Mouse (Mus musculus) frontal cortex, postnatal 36 days (tissue): ENCODE measurements around the gene 1810055G02Rik.

Experiments used
- DNase-seq, 2 experiments: peaks; one replicate each; pipeline ENCODE4 v3.0.0; 2022; ENCODE audit warnings: low spot score in 2 of 2

1810055G02Rik gene

DNA sequence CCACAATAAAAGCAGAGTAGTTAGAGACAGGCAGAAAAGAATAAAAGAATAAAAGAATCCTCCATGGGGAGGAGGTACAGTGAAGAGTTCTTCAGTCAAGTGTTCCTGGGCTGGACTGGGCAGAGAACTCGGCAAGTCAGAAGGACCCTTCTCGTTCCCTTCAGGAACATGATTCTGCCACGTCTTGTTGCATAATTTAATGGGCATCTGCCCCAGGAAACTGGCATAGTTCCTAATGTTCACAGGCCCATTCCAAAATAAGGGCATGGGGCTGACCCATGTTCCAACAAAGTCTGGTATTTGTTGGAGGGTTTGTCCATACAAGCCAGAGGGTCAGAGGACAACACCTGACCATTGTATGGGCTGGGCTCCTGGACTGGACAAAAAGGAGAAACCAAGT is 13.1 kb upstream of the 1810055G02Rik start:
- DNase-seq: no peak

DNA sequence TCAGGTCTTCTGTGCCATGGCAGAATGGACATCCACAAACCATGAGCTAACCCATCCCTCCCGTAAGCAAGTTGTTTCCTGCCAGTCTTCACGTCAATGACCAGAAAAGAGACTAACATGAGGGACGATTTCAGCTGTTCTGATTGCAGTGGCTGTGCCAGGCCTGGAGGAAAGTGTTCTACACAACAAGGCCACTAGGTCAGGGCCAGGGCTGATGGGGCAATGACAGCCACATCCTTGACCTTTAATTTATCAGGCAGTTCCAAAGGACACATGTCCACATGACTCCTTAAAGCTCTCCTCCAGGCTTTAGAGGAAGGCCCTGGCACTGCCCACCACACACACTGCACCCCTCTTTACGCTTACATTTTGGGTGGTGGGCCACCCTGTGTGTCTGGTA is 12.6 kb upstream of the 1810055G02Rik start:
- no peak for DNase-seq

DNA sequence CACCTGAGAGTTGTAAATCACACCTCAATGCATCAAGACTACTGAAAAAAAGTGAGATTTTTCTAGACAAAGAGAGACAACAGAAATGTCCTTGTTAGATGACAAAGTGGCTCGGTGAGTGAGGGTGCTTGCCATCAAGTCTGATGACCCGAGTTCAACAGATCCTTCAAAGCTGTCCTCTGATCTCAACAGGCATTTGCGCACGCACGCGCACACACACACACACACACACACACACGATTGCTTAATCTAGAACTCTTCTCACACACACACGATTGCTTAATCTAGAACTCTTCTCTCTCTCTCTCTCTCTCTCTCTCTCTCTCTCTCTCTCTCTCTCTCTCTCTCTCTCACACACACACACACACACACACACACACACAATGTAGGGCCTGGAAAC is 12.1 kb upstream of the 1810055G02Rik start:
- DNase-seq: no peak

DNA sequence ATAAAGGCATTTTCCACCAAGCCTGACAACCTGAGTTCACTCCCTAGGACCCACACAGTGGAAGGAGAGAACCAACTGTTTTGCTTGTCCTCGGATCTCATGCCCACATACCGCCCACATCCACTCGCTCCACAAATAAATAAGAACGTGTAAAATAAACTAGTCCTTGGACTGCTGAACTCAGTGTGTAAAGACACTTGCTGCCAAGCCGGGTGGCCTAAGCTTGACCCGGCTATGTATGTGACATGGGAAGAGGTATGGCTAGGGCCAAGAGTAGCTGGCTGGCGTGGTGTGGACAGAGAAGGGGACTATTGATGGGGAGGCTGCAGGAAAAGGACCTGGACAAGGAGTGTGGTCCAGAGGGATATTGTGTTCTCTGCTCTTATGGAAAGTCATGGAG is 10.1 kb upstream of the 1810055G02Rik start:
- no peak for DNase-seq

DNA sequence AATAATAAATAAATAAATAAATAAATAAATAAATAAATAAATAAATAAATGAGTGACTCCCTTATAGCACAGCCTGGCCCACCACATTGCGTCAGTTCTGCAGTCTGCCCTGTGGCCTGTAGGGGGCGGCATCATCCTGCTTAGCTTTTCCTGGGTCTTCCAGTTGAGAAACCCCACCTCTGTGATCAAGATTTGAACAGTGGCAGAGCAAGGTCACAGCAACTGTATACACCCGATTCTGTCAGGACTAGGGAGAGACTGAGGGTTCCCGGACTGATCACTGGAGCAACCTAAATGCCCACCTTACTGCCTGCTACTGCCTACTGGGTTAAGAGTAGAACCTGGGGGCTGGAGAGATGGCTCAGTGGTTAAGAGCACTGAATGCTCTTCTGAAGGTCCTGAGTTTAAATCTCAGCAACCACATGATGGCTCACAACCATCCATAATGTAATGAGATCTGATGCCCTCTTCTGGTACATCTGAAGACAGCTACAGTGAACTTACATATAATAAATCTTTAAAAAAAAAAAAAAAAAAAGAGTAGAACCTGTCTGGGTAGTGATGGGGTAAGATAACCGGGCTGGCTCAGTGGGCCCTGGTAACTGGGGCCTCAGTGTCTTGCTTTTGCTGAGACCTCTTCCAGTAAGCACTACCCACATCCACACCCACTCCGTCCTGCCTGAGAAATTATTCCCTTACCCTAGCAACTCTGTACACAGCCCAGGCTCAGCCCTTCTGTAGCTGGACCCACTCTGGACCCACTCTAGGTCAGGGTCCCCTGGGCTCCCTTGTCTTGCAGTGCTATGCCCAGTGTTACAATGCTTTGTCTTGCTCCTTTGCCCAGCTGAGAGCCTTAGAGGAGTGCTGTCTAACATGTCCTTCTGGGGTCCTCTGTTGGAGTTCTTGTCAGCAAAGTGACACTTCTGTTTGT is 8.3 kb upstream of the 1810055G02Rik start:
- peak; percentile 64 to 79 for DNase-seq

DNA sequence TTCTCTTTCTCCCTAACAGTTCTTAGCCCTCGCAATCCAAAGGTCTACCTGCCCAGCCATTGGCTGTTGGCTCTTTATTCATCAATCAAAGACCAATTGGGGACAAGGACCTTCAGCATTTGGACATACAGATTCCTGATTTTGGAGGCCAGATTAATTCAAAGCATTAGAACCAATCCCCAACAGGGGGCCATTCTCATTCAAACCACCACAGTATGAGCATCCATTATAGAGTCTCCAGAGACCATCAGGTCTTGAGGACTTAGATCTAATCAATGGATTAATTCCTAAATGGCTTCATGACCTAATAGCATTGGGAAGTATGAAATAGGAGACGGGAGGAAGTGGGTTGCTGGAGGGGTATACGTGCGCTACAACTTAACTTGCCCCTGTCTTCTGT is 5.6 kb upstream of the 1810055G02Rik start:
- no peak for DNase-seq

DNA sequence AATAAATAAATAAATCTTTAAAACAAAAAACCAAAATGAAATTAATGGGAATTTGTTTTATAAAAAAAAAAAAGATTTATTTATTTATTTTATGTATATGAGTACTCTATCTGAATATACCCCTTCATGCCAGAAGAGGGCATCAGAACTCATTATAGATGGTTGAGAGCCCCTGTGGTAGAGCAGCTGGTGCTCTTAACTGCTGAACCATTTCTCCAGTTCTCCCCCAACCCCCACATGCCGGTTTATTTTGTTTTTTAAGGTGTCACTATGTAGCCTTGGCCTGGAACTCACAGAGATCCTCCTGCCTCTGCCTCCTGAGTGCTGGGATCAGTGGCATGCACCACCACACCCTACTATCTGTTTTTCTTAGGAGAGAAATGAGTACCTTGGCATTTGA is 1.8 kb upstream of the 1810055G02Rik start:
- no peak for DNase-seq

DNA sequence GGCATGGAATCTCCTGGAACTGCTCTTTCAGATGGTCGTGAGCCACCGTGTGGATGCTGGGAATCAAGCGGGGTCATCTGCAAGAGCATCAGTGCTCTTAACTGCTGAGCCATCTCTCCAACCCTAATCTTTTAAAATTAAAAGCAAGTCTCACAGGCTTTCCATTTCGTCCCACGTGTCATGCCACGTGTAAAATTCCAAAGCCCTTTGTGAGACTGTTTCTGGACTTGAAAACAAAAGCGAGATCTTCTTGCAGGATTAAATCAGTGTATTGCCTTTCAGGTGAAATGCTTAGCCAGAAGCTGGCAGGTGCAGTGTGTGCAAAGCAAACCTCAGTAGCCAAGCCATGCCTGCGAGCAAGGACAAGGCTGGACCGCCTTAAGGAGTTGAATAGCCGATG is 540 bp upstream of the 1810055G02Rik start:
- no peak for DNase-seq

DNA sequence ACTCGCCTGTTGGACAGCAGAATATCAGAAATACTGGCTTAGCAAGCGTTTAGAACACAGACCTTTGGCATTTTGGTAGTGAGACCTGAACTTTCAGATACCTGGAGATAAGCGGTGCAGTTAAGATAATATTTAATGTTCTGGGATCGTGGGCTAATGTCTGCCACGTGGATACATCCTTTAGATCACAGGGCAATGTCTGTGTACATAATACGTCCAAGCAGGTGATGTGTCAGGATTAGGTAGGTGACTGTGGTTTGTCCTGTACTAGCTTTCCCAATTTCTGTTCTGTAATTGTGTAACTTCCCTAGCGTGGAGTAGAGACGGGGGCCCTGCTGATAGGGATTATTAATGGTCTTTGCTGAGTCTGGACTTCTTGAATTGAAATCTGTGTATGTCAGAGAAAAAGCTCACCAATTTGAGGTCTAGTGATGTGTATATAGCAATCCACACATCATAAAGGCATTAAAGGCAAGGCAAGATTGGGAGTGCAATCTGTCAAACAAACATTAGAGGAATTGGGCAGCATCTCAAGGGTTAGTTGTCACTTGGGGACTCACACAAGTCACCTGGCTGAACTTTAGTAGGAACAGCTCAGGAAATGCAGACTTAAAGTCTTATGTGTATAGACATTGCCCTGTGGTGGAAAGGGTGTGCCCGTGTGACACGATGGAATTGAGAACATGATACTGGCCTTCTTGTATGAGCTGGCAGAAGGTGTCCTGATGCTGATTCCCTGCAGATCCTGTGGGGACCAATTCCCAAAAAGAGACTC is 1.1 kb downstream of the 1810055G02Rik start:
- DNase-seq: no peak

DNA sequence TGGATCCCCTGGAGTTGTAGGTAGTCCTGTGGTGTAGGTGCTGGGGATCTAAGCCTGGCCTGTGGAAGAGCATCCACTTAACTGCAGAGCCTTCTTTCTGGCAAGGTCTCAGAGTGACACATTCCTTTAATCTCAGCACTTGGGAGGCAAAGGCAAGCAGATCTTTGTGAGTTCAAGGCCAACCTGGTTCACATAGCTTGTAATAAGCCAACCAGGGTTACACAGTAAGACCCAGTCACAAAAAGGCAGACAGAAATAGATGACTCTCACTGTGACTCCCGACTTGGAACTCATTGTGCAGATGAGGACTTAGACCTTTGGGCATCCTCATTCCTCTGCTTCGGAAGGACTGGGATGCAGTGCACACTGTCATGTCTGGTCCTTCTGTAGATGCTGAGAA is 2.3 kb downstream of the 1810055G02Rik start:
- no peak for DNase-seq

DNA sequence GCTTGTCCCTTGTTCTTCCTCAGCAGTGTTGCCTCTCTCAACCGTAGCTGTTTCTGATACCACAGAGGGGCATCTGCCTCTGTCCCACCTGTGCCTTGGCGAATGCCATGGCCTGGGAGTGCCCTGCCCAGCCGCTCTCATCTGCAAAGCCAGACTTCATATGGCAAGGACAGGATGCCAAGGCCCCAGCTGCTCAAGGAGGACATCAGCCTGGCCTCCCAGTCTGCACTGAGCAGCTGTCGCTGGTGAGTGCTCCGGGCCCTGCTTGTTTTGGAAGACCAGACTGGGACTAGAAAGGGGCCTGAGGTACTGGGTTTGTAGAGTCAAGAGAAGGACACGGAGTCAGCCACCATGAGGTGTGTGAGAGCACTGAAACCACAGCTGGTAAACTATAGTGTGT is 6.3 kb downstream of the 1810055G02Rik start:
- DNase-seq: no peak

DNA sequence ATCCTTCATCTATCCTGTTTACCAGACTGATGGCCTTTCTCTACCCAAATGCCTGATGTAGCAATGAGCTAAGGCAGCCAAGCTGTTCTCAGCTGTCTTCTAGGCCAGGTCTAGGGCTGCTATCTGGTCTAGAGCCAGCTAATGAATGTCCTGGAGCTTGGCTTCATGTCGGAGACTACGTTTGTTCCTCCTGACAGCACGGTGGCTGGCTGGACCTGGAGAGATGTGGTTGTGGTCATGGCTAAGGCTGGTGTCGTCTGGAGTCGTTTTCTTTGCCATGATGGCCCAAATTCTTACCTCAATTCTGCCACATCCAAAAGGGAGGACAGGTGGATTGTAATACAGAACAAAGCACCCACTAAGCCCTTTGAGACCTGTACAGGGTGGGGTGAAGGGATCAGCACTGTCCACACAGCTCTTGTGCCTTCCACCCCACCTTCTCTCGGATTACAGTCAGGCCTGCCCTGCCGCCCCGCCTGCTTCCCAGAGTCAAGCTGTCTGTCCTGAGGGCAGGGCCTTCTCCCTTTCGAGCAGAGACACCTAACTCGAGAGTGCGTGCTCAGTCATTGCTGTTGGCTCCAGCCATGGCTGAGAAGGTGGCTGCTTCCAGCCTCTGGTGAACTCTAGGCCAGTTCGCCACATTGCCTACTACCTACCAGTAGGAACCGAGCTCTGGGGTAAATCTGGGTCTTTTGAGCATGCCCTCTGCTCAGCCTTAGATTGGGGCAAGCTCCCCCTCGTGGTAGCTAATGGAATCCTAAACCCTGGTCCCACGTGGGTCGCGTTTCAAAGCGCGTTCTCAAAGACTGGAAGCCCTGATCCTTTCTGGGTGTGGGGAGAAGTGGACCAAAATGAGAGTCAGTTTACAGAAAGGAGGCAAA is 10.6 kb downstream of the 1810055G02Rik start:
- DNase-seq: peak; percentile 68 to 77

DNA sequence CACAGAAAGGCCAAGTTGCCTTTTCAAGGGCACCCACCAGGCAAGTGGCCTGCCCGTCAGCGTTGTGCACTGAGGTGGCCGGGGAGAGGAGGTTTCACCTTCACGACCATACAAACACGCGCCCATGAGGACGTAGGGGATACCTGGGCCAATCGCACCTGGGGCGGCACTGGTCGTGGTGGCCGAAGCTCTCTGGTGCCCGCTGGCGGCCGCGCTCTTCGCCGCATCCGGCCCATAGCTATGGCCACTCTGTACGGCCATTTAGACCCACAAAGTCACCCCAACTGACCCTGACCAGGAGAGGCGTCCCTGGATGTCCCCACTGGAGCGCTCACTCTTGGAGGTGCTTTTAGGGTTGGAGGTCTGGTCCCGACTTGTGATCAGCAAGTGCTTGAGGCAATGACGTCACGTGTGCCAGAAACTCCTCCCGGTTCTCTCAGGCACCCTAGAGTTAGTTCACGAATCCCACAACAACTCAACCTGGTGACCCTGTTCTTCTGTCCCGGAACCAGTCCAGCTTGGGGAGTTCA is 11.3 kb downstream of the 1810055G02Rik start:
- peak; percentile 64 to 66 for DNase-seq

DNA sequence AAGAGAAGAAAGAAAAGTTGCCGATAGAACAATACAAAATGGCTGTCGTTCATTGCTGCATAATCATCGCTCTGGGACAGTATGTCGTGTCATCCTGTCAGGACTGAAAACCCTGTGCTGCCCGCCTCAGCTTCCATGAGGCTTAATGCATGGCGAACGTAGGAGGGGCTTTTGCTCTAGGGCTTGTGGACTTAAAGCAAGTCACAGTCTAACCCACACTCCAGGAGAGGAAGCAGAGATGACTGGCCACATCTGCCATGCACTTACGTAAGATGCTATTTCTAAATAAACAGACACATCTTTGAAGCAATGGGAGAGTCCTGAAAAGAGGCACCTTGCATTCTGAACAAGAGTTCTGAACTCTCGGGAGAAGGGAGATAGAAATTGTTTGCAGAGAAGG is 15.1 kb downstream of the 1810055G02Rik start:
- no peak for DNase-seq

DNA sequence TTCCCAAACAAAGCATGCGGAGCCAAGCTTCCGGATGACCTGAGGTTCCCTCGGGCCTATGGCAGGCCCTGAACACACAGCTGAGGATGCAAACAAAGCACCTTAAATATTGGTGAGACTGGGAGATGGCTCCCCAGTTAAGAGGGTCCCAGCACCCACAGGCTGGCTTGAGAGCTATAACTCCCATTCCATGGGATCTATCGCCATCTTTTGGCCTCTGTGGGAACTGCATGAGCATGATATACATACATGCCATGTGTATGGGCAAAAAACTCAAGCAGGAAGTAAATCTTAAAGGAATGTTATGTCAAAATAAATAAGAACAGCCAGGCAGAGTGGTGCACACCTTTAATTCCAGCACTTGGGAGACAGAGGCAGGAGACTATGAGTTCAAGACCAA is 15.8 kb downstream of the 1810055G02Rik start:
- DNase-seq: no peak

DNA sequence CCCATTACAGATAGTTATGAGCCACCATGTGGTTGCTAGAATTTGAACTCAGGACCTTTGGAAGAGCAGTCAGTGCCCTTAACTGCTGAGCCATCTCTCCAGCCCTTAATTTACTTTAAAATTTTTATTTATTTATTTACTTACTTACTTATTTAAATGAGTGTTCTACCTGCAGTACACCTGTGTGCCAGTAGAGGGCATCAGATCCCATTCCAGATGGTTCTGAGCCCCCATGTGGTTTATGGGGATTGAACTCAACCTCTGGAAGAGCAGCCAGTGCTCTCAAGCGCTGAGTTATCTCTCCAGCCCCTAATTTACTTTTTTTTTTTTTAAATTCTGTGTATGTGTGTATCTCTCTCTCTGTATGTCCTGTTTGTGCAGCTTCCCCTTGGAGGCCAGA is 16.7 kb downstream of the 1810055G02Rik start:
- DNase-seq: peak; percentile 35 to 70

DNA sequence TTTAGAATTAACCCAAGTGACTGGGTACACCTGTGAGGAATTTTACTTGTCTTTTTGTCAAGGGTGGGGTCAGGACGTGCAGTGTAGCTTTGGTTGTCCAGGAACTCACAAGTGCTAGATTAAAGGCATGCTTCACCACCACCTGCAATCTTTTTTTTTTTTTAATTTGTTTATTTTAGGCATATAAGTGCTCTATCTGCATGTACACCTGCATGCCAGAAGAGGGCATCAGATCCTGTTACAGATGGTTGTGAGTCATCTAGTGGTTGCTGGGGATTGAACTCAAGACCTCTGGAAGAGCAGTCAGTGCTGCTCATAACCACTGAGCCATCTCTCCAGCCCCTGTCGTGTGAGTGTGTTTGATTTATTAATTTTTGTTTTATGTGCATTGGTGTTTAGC is 20.8 kb downstream of the 1810055G02Rik start:
- DNase-seq: no peak

DNA sequence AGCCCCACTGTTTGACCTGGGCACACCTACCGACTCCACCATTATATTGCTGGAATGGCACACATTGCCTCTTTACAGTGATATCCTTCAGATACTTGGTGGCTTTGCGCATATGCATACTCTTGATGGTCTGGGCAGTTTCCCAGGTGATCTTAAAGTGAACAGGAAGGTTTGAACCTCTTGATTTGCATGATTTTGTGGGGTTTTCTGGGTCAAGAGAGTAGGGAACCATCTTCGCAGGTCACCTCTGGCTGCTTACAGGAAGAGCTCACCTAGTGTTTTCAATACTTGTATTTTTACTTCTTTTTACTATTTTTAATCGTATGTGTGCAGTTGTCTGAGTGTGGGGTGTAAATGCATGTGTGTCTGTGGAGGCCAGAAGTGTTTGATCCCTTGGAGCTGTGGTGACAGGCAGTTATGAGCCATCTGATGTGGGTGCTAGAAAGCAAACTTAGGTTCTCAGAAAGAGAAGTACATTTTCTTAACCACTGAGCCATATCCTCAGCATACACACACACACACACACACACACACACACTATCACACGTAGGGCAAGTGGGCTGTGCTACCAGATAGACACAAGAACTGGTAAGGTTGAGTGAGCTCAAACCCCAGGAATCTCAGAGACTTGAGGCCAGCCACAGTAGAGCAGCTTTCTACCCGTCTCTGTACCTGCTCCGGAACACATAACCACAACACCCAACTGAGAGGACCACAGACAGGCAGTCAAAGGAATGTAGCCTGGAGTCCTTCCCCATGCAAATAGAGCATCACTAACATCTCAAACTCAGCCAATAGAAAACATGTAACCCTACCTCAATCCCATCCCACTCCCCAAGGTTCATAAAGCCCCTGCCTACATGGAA is 22.9 kb downstream of the 1810055G02Rik start:
- no peak for DNase-seq

DNA sequence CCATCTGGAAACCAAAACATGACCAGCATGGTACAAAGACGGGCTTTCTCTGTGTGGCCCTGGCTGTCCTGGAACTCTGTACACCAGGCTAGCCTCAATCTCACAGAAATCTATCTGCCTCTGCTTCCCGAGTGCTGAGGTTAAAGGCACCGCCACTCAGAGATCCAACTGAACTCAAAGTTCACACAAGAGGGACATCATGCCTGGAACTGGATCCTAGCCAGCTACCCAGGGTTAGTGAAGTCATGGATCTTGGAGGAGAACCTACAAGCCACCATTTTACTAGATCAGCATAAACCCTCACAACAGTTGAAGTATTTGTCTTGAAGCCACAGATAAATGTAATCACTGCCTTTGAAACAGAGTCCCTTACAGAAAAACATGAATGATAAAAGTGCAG is 27.9 kb downstream of the 1810055G02Rik start:
- DNase-seq: no peak

DNA sequence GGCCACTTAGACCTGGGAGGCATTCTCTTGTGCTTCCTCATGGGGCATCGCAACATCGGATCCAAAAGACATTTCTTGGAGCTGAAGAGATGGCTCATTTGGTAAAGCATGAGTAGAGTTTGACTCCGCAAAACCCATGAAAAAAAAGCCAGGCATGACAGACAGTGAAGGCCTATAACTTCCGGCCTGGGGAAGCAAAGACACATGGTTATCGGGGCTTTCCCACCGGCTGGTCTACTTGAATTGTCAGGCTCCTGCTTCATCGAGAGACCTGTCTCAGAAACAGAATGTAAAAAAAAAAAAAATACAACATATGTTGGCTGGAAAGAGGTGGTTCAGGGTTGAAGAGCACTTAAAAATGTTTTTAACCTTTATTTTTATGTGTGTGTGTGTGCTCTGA is 31.6 kb downstream of the 1810055G02Rik start:
- no peak for DNase-seq

DNA sequence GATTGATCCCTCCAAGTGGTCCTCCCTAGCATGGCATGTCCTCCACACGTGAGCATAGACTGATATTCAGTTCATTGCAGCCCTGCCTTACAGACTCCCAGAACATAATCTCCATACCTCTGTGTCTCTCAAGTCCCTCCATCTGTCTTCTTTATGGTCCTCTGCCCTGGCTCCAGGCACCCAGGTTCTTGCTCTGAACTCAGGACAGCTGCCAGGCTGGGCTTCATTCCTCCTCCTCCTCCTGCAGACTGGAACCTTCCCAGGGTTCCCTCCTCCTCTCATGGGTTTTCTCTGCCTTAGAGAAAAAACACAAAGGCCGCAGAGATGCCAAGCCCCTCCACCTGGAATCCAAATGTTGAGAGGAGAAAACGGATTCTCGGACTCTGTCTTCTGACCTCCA is 34.6 kb downstream of the 1810055G02Rik start:
- no peak for DNase-seq
